Mouse (Mus musculus) right cerebral cortex, postnatal 36 days (tissue): ENCODE results near the gene Tbccd1.
"Not testable (repeated sequence)": the region's sequence is repeated elsewhere in the genome, so short reads cannot be mapped to it uniquely, and the experiment has no call there.

Experiments used
- DNase-seq, 2 experiments: peaks; one replicate each; pipeline ENCODE4 v3.0.0; 2022; ENCODE audit warnings: low spot score in 2 of 2, mixed read lengths in 1 of 2

Tbccd1 gene

GRCm38 (mm10) chr16:22782686-22783085 is 74.8 kb downstream of the Tbccd1 start:
- DNase-seq = no peak

GRCm38 (mm10) chr16:22779228-22779835 is 78.1 kb downstream of the Tbccd1 start:
- peak in 1 of 2 experiments; percentile 10 for DNase-seq

- DNase-seq = not testable (repeated sequence)
These were observed 79.2 kb downstream of the Tbccd1 start for GRCm38 (mm10) chr16:22778296-22778695.

- DNase-seq = no peak
These were observed 81.9 kb downstream of the Tbccd1 start for GRCm38 (mm10) chr16:22775471-22775985.

GRCm38 (mm10) chr16:22768661-22769060 is 88.8 kb downstream of the Tbccd1 start:
- DNase-seq = peak in 1 of 2 experiments; percentile 7

GRCm38 (mm10) chr16:22767405-22767804 is 90.1 kb downstream of the Tbccd1 start:
- no peak for DNase-seq

- no peak for DNase-seq
These were observed 90.7 kb downstream of the Tbccd1 start for GRCm38 (mm10) chr16:22766738-22767211.

GRCm38 (mm10) chr16:22765531-22765930 is 91.9 kb downstream of the Tbccd1 start:
- DNase-seq = no peak
